Mouse (Mus musculus) left cerebral cortex, postnatal 14 days (tissue): ENCODE data around the gene Tbcc. TPM values are rescaled to one million over a fixed set of nuclear protein-coding genes. Genes with fewer than 3 reads are reported as not detected.

Source experiments
- DNase-seq, 2 experiments: peaks; one replicate each; pipeline ENCODE4 v3.0.0; 2021 to 2022; ENCODE audit warnings: low spot score in 2 of 2, mixed read lengths in 1 of 2
- intact Hi-C: fragments of 180-260 bp; cut with DNase I; formaldehyde crosslinking; loops from one replicate; pipeline ENCODE4 v1.15.1; 2025
- total RNA-seq, 2 experiments: library from RNA; stranded (reverse); gene quantifications; 2 replicates each; pipeline ENCODE4 v1.2.3; 2021

The Tbcc gene
- total RNA-seq, 2 experiments from 2014 or later, result 33.1 to 39.8 TPM

DNA sequence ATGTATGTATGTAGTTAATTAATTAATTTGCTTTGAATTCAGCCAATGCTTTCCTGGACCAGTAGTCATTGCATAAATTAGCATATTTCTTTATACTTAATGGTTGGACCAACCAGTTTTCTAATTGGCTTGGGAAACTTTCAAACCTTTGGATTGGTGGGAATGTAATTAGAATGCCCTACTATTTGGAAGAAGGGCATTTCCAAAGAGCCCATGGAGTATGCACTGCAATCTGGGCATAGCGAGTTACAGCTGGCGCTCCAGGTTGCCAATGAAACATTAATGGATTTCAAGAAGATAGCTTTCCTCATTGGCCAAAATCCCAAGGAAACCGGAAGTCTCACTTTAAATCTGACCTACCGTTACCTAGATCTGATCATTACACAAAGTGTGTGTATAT is 30.4 kb upstream of the Tbcc start:
- DNase-seq, result no peak
- intact Hi-C loops, result no loop called here

DNA sequence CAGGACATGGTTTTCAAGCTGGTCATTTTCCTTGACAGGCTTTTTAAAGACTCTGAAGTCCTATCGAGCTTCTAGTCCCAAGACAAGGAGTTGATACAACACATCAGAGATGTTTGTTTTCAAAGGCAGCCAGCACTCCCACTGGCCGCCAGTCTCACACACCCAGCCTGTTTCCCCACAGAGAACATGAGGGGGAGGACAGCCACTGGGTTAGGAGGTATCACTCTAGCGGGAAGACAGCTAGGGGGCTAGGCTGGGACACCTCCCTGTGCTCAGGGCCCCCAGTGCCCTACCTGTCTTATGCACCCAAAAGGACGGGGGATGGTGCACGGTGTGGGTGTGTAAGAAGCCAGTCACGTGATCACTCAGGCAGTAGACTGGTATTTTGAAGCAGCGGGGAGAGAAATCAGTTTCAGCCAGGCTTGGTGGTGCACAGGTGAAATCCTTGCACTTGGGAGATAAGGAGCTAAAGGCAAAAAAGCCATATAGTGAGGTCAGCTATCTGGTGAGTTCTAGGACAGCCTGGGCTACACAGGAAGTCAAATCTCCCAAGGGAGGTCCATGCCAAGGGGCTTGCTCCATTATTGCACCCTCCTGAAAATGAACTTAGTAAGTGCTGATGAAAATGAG is 25.8 kb upstream of the Tbcc start:
- intact Hi-C loops, result no loop called here
- DNase-seq, result no peak

DNA sequence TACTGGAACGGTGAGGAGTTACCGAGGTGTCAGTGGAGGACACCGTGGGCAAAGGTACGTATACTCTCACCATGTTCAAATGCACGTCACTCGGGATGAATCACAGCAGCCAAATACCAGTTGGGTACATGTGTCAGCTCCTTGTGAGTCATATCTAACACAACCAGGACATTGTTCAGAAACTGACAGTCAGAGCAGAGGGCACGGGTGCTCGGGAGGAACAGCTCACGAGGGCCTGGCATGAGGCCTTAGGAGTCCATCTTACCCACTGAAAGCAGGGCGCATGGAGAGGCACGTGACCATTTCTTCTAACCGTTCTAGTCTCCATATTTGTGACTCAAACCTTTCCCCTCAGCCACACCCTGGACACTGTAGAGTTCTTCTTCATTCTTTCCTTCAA is 23.6 kb upstream of the Tbcc start:
- DNase-seq, result no peak
- intact Hi-C loops, result no loop called here

DNA sequence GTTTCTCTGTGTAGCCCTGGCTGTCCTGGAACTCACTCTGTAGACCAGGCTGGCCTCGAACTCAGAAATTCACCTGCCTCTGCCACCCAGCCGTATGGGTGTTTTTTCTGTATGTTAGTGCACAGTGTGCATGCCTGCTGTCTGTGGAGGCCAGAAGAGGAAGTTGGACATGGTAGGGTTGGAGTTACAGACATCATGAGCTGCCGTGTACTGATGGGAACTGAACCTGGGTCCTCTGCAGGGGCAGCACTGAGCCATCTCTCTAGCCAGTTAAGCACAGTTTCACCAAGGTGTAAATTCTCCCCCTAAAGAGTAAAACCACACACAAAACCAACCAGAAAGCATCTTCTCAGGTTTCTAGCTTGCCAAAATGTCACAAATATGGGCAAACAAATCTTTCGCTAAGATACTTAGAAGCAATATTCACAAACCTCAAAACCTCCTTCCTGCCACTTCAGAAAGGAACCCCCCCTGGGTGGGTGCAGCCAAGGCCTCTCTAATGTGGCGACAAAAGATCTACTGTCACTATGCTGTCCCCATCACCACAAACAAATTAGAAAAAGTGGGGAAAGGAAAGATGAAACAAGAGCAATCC is 20.2 kb upstream of the Tbcc start:
- DNase-seq, result no peak
- intact Hi-C loops, result no loop called here

DNA sequence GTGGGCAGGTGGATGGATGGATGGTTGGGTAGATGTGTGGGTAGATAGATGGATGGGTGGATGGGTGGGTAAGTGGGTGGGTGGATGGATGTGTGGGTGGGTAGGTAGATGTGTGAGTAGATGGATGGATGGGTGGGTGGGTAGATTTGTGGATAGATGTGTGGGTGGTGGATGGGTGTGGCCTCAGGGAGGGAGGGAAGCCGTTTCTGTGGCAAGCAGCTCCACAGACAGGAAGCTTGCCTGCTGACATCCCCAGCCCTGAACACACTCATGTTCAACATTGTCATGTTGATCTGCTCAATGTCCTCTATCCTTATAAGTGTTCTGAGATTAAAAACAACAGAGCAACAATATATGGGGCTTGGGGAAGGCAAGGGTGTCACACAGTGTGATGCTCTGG is 19.6 kb upstream of the Tbcc start:
- no peak for DNase-seq
- intact Hi-C loops, result no loop called here

DNA sequence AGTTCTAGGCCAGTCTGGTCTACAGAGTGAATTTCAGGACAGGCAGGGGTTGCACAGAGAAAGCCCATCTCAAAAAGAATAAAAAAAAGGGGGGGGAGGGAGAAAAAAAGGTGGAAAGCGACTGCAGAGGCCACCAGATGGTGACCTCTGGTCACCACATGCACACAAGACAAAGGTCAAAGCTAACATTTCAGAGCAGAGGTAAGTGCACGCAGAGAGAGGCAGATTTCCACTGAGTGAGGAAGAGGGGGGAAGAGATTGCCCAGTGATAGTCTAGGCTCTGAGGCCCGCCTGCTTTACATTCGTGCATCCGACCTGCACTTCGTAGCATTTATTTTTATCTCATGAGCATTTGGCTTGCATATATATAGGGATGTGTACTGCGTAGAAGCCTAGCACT is 17.7 kb upstream of the Tbcc start:
- intact Hi-C loops, result no loop called here
- DNase-seq, result no peak

DNA sequence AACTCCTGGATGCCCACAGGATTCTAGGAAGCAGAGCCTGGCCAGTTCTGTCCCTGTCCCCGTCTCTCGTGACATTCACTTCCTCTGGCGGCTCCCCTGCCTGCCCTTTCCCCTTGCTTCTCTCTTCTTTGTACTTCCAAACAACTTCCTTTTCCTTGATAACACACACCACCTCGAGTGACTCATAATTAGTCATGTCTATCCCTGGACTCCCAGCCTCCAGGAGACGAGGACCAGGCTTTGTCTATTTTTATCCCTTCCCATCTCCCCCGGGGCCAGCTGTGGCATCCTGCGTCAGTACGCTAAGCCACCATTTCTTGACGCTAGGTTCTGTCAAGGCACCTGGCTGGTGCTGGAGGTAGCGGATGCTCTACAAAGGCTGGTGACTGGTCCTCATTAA is 16.4 kb upstream of the Tbcc start:
- no peak for DNase-seq
- intact Hi-C loops, result no loop called here

DNA sequence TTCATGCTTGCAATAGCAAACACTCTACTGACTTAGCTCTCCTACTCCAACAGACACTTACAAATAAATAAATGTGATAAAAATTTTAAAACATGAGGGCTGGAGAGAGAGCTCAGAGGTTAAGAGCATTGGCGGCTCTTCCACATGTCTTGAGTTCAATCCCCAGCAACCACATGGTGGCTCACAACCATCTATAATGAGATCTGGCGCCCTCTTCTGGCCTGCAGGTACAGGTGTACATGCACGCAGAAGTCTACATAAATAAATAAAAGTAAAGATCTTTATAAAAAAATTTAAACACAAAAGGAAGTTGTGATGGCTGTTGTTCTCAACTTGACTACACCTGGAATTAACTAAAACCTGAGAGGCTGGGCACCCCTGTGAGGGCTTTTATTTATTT is 14.9 kb upstream of the Tbcc start:
- intact Hi-C loops, result no loop called here
- no peak for DNase-seq

DNA sequence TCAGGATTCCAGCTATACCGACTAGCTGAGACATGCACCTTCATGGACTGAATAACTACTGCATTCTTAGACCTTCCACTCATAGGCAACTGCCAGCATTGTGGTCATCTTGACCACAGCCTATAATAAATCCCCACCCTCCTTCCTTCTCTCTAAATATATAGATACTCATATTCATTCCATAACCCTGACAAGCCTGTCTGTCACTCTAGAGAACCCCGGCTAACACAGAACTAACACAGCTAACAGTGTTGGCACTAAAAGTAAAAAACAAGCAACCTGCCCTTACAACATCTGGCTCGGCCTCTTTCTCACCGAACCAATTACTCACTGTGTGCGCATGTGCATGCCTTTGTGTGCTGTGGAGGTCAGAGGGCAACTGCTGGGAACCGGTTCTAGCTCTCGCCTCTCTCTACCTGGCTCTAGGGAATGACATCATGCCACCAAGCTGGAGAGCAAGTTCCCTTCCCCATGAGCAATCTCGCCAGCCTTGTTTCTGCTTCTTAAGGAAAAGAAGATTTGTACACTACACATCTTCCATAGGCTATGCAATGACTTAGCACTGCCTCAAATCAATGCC is 14.0 kb upstream of the Tbcc start:
- DNase-seq, result no peak
- intact Hi-C loops, result no loop called here

DNA sequence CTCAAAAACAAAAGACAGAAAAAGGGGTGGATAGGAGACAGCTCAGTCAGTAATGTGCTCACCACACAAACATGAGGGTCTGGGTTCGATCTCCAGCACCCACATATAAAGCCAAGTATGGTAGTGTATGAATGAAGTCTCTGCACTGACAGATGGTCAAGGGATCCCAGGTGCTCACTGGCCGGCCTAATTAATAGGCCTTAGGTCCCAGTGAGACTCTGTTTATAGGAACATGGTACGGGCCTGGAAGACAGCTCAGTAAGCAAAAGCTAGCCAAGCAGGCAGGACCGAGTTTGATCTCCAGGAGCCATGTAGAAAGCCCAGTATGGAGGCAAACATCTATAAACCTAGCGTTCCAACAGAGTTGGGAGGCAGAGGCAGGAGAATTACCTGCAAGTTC is 13.4 kb upstream of the Tbcc start:
- intact Hi-C loops, result no loop called here
- DNase-seq, result no peak

DNA sequence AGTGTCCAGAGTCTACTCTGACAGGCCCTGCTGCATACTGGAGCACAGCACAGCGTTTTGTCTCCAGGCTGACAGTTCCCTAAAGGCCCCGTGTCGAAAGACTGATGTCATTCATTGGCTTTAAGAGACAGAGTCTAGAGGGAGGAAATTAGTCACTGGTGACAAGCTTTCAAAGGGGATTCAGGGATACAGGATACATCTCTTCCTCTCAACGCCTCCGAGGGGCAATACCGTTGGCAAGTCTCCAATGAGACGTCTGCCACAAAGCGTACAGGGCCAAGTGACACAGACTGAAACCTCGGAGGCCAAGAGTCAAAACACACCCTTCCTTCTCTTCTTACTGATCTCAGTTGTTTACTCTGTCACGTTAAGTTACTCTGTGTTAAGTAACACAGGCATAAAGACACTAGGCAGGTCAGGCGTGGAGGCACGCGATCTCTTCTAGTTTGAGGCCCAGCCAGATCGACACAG is 10.6 kb upstream of the Tbcc start:
- no peak for DNase-seq
- intact Hi-C loops, result no loop called here

DNA sequence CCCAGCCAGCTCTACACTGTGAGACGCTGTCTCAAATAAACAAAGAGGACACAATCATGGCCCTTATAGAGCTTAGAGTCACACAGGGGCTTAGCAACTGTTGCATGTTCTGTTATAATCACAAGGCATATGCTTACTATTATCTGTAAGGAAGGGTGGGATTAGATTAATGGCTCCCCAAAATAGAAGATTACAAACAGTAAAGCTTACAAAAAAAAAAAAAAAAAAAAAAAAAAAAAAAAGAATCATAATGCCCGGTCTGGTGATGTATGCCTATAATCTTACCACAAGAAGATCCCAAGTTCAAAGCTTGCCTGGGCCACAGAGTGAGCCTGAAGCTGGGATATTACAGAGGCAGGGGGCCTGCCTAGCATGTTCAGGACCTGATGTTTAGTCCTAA is 10.2 kb upstream of the Tbcc start:
- DNase-seq, result no peak
- intact Hi-C loops, result no loop called here

DNA sequence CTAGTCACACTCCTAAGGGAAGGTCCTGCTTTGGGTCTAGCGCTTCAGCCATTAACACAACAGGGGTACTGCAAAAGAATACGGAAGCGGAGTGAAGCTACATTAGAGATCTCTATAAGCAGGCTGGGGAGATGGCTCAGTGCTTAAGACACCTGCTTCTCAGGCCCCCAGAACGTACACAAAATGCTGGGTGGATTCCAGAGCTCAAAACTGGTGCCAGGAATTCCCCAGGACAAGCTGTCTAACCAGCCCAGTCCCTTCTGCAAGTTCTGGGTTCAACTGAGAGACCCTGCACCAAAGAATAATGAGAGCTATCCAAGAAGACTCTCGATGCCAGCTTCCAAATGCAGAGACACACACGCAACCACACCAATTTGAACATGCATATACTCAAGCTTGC is 8.8 kb upstream of the Tbcc start:
- no peak for DNase-seq
- intact Hi-C loops, result no loop called here

DNA sequence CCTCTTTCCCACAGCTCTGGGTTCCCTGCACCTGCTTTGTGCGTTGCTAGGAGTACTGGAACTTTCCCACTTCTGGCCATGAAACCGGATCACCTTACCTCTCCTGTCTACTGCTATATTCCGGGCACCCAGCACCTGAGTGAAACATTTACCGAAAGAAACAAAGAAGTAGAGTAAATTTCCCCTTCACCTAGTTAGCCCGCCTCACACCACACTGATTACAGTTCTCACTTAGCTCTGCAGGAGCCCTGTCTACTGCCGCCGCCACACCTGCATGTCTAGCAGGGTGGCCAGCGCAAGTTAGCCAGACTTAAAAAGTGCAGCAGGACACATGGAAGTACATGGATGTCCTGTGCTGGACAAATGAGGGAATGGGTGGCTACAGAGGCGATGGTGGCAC is 7.4 kb upstream of the Tbcc start:
- intact Hi-C loops, result no loop called here
- DNase-seq, result no peak

DNA sequence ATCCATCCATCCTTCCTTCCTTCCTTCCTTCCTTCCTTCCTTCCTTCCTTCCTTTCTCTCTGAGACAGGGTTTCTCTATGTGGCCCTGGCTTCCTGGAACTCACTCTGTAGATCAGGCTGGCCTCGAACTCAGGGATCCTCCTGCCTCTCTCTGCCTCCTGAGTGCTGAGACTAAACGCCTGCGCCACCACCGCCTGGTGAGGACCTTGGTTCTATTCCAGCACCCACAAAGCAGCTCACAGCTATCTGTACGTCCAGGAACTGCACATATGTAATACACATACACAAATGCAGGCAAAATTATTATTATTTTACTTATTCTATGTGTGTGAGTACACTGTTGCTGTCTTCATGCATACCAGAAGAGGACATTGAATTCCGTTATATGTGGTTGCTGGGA is 5.7 kb upstream of the Tbcc start:
- no peak for DNase-seq
- intact Hi-C loops, result no loop called here

DNA sequence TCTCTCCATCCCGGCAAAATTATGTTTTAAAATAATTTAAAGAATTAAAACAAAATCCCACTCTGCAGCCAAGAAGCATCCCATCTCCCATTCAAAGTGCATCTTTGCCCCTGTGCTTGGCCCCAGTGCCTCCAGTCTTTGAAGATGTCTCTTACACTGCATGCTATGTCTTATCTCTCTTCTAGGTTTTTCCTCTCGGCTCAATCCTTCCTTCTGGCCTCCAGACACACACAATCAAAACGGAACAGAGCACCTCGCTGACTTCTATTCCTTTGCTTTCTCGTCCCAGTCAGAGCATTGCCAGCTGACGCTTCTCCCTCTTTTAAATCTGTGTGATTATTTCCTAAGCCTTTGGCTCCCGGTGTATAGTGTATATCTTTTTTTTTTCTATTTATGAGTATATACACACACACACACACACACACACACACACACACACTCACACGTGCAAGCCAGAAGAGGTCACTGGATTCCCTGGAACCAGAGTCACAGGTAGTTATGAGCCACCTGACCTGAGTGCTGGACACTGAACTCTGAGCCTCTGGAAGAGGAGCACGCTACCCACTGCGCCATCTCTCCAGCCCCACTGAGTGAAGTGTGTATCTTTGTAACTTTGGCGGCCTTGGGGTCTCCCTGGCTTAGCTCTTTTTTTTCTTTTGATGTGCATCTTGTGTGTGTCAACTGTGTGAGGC is 5.1 kb upstream of the Tbcc start:
- DNase-seq, result no peak
- intact Hi-C loops, result no loop called here

DNA sequence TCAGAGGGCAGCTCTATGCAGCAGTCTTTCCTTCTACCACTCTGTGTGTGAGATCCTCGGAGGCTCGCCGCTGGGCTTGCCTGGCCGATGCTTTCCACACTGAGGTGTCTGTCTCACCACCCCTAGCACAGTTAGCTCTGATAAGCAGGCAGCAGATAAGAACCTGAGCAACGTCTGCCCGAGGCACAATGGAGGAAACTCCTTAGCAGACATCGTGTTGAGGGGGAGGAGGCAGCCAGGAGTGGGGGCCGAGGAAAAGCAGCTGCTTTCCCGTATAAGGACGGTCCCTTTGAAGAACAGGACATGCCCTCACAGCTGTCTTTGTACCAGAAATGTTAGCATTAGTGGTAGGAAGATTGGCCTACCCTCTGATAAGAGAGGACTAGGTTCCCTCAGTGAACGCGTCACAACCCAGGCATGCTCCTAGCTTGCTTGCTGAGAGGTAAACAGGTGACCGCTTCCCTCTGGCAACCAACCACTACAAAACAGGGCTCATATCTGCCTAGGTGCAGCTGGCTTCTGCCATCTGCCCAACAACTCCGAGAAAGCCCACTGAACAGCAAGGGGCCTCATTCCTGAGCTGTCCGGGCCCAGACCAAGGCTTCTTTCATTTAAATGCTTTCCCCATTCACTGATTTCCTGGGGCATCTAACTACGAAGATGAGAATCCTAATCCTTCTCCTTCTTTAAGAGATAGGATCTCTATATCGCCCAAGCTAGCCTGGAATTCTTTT is 4.4 kb upstream of the Tbcc start:
- no peak for DNase-seq
- intact Hi-C loops, result no loop called here

DNA sequence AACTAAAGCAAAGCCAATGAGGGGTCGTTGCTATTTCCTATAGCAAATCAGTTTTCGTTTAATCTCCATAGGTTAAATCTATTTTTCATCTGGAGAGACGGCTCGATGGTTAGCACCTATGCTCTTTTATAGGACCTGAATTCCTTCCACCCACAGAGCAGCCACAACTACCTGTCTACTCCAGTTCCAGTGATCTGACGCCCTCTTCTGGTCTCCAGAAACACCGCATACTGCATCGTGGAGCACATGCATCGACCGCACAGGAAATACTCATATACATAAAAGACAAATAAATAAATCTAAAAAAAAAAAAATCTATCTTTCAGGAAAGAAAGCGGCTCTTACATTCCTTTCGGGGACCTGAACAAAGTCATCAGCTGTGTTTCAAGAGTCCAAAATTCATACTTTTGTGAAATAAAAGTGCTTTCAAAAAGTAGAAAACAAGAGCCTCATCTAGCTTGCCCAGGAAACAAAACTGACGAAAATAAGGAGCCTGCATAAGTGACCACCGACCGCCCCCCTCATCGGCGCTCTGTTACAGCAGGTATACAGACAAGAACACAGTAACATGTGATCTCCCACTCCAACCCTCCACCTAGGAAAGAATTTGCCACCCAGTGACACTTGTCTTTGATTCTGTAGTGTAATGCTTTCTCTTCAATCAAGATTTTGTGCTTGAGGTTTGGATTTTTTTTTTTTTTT is 1.8 kb upstream of the Tbcc start:
- intact Hi-C loops, result loop anchor here (2.0 kb wide), 1 partner anchor 106 kb away; the partner anchor contains the start of gene Rpl7l1
- DNase-seq, result peak; percentile 58 to 65

DNA sequence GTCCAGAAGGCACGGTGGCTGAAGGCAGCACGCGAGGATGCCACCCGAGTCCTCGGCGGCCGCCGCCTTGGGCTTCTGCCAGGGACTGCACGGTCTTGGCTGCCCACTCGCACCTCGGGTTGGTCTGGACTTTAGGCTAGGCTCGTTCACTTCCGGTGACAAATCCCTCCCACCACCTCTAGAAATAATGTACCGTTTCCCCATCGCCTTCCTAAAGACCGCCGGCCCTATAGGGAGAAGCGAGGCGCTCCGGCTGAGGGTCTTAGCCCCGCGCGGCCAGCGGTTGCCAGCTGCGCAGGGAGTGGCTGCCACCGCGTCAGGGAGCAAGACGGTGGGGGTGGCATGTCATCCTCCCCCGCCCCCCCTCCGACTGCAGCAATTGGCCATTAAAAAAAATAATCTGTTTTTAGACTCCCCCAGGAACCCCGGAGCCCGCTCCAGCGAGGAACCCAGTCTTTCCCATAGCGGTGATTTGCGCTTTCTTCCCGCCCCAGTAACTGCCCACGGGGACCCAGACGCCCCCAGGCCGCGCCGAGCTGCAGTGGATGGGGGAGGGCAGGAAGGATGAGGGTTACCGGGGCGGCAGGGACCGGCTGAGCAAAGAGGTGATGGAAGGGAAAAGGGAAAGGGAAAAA is 917 bp upstream of the Tbcc start:
- intact Hi-C loops, result loop anchor here (1.0 to 2.0 kb wide), 2 partner anchors 31 to 107 kb away; partner anchors contain the start of genes Bicral and Rpl7l1
- DNase-seq, result peak; percentile 81 to 83
